Mouse (Mus musculus) urinary bladder, adult 2 months (tissue): ENCODE results near the gene Fam189b. TPM values are rescaled to one million over a fixed set of nuclear protein-coding genes. Genes with fewer than 3 reads are reported as not detected.
"Not testable (repeated sequence)": the region's sequence is repeated elsewhere in the genome, so short reads cannot be mapped to it uniquely, and the experiment has no call there.

Experiments used
- DNase-seq: peaks from one replicate; pipeline ENCODE4 v3.0.0; 2022; ENCODE audit warnings: low spot score
- polyA plus RNA-seq: library from polyadenylated mRNA; depleted of rRNA; stranded (reverse); fragments of >200 nt; gene quantifications from 2 replicates; pipeline ENCODE4 v1.2.3, GENCODE M21; 2012; rRNA removed

Fam189b gene
- 32.9 and 42.3 TPM in 2 replicates for polyA plus RNA-seq

DNA sequence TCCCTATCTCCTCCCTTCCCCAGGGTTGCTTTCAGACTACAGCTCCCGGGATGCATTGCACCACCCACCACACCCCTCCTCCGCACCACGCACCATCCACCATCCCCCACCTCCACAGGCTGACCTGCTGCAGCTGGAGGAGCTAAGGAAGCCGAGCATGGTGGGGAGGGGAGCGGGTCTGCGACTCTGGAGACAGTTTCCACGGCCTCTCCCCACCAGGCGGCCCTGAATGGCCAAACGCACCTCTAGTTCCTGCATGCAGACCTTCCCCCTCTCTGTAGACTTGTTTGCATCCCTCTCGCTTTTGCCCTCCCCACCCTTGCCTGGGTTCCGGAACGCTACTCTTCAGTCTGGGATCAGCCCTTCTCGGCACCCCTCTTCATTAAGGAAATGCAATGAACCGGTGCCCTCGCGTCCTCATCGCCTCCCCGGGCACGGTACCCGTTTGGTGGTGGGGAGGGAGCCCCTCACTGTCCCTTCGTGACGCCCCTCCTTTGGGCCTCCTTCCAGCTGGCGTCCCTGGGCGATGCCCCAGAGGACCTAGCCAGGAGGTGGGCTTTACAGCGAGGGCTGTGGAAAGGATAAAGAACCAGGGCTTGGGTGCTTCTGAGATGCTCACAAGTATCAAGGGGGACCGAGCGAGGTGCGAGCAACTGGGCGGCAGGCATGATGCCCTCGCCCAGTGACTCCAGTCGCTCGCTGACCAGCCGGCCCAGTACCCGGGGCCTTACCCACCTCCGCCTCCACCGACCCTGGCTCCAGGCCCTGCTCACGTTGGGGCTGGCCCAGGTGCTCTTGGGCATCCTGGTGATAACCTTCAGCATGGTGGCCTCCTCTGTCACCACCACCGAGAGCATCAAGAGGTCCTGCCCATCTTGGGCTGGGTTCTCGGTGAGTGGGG, at the start of gene Fam189b:
TSS of gene Fam189b (plus strand) at position 86 of the 901 bp plus-strand sequence.
- peak; percentile 56 for DNase-seq

- no peak for DNase-seq
Observed at GRCm38 (mm10) chr3:89133752-89134151, 49.2 kb upstream of the Fam189b start.

DNA sequence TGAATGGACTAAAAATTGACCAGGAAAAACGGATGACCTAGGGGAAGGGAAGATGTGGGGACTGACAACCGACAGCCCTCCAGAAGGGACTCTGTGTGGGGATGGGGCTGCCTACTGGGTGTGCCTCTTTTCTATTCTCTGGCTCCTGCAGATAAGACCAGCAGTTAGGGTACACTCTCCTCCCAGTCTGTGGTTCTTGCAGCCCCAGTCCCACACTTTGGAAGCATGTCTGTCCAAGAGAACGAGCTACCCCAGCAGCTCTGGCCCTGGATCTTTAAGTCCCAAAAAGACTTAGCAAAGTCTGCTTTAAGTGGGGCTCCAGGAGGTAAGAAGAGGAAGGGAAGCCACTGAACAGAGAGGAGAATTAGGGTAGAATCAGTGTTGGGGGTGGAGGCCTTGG, 47.0 kb upstream of the Fam189b start, which contains the start of gene Pklr:
TSS of gene Pklr (plus strand) at position 185 of the 400 bp plus-strand sequence.
- no peak for DNase-seq

DNA sequence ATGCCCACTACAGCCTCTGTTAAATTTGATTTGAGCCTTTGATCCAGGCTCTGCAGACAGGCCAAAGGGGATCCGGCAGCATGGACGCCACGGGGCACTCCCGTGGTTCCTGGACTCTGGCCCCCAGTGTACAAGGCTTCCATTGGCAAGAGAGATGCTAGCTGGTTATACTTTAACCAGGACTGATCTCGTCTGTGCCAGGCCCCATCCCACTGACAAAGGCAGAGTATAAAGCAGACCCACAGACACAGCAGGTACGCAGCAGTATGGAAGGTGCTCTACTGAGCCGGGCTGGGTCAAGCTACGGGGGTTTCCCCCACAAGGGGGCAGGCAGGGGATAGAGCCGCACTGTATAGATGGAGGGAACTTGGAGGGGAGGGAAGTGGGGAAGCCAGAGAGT, 46.6 kb upstream of the Fam189b start:
- DNase-seq: no peak

GRCm38 (mm10) chr3:89144821-89145220, 38.1 kb upstream of the Fam189b start:
- DNase-seq: no peak

GRCm38 (mm10) chr3:89145566-89145965, 37.4 kb upstream of the Fam189b start:
- DNase-seq: no peak

- DNase-seq: peak; percentile 33
Observed at GRCm38 (mm10) chr3:89147101-89147978, 35.6 kb upstream of the Fam189b start.

DNA sequence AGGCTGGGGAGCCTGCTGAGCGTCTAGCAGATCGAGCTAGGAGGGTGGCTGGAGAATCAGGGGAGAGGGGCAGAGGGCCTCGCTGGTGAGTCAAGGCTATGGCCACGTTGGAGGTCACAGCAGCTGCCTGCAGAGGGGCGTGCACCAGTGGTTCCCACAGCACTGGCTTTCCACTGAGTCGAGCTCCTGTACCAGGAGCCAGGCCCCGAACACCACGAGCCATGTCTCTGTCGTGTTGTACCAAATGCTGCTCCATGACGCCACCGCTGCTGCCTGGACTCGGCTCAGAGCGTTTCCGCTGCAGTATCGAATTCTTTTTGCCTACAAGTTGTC, 35.0 kb upstream of the Fam189b start:
- DNase-seq: no peak

DNA sequence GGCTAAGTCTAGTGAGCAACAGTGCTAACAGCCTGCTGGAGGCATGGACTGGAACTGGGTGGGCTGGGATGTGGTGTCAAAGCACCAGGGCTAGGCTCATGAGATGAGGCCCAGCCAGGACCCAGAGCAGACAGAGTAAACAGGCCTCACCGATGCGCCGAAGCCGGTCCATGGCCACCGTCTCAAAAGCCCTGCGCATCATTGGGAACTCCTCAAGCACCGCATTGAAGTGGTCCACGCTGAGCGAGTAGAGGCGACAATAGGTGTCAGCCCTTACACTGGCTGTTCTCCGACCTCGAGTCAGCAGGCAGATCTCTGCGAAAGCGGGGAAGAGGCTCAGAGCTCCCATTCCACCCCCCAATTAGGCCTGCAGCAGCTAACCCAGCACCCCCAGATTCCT, 34.4 kb upstream of the Fam189b start:
- no peak for DNase-seq

- no peak for DNase-seq
Observed at GRCm38 (mm10) chr3:89152084-89152835, 30.7 kb upstream of the Fam189b start.

DNA sequence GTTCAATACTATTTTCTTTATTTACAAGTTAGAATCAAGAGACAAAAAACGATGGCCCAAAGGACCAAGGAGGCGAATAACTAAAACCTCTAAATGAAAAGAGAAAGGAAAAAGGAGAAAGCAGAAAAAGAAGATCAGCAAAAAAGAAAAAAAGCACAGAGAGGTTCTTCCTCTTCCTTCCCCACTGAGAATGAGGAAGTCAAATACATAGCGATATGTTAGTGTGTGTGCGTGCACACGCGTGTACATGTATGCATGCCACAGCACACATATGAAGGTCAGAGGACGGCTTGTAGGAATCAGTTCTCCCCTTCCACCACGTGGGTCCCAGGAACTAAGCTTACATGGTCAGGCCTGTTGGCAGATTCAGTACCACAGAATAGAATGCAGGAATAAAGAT, 26.0 kb upstream of the Fam189b start:
- DNase-seq: no peak

GRCm38 (mm10) chr3:89158651-89159050, 24.3 kb upstream of the Fam189b start:
- DNase-seq: no peak

GRCm38 (mm10) chr3:89159211-89159610, 23.7 kb upstream of the Fam189b start:
- no peak for DNase-seq

DNA sequence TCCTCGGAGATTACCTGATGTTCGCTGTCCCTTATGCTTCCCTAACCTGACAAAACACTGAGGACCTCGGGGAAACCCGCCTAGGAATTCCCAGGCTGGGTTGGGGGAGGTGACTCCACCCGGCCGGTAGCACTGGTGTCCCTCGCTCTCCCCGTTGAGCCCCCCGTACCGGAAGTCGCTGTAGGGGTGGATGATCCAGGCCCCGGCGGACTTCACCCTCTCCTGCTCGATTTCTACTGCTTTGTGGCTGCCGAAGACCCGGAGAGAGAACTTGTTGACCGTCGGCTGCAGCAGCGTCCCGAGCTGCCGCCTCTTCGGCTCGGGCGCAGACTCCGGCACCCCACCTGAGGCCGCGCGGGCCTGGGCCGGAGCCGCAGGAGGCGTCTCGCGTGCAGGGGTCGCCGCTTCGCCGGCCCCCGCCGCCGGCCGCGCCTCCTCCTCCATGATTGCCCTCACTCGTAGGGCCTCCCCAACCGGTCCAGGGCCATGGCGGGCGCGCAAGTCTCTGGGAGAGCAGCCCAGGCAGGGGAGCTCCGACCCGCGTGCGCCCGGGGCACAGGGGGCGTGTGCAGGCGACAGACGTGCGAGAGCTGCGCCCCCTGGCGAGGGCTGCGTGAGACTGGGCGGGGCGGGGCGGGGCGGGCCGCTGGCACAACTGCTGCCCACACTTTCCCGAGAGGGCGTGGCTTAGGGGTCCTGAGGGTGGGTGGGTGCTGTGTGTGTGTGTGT, 23.2 kb upstream of the Fam189b start, which contains the start of gene Hcn3:
TSS of gene Hcn3 (minus strand) at position 581 of the 729 bp plus-strand sequence.
- DNase-seq: no peak

DNA sequence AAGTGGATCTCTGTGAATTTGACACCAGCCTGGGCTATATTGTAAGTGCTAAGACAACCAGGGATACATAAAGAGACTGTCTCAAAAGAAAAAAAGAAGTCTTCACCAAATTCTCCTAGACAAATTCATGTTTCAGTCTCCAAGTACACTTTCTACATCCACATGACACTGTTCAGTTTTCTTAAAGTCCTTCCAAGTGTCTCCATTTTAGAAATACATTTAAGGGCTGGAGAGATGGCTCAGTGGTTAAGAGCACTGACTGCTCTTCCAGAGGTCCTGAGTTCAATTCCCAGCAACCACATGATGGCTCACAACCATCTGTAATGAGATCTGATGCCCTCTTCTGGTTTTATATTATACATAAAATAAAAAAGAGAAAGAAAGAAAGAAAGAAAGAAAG, 21.7 kb upstream of the Fam189b start:
- DNase-seq: not testable (repeated sequence)

DNA sequence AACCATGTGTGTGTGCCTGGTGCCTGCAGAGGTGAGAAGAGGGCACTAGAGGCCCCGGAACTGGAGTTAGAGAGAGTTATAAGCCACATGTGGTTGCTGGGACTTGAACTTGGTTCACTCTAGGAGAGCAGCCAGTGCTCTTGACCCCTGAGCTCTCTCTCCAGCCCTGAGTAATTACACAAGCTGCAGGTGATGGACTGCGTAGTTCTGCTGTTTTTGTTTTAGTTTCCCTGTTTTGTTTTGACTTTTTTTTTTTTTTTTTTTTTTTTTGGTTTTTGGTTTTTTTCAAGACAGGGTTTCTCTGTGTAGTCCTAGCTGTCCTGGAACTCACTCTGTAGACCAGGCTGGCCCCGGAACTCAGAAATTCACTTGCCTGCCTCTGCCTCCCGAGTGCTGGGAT, 21.2 kb upstream of the Fam189b start:
- DNase-seq: no peak

- no peak for DNase-seq
Observed at GRCm38 (mm10) chr3:89163123-89163522, 19.8 kb upstream of the Fam189b start.

- no peak for DNase-seq
Observed at GRCm38 (mm10) chr3:89163643-89164245, 19.2 kb upstream of the Fam189b start.

DNA sequence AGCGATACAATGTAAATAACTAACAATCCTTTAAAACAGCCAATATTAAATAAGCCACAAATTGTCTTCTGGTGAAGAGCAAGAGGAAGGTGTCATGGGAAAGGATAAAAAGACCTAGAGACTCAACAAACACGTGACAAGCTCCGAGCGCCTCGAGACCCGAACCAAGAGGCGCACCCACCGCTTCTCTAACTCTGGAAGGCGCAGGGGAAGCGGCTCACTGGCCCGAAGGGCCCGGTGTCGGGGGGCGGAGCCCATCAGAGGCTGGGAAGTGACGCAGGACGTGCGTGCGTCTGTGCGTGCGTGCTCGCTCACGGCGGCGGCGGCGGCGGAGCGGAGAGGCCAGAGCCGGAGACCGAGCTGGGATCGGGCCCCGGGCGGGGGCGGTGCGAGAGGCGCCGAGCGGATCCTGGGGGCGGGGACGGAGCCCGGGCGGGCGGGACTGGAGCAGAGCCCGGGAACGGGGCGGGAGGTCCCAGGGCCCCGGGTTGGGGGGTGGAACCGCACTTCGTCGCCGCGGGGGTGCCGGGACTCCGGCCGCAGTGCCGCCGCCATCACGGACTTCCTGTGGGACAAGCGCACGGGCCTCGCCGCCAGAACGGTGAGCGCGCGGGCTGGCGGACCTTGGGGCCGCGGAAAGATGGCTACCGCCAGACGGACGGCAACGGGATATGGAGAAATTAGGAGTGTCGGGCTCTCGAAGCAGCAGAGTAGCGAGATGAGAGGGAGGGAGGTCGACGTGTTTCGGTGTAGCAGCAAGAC, 18.3 kb upstream of the Fam189b start, which contains the start of gene Clk2:
TSS of gene Clk2 (plus strand) at position 290 of the 762 bp plus-strand sequence.
- peak; percentile 94 for DNase-seq
